Mouse (Mus musculus): Measurements from ENCODE around the gene Ifitm5. TPM values are rescaled to one million over a fixed set of nuclear protein-coding genes. Genes with fewer than 3 reads are reported as not detected.

Ifitm5 gene
- total and polyA plus RNA-seq, 3 experiments: 0.31 to 1.1 TPM; not detected in 1

- Histone ChIP-seq H3K4me1 (ENCODE audit: control insufficient read depth in 1 of 2, insufficient read depth in 2 of 2, low read length in 2 of 2) (peaks cover 0 to 9% of the 10 kb centered on the region in 2 experiments; a peak in 1 of 4 replicates), H3K27me3 (ENCODE audit: control insufficient read depth in 1 of 2, insufficient read depth in 2 of 2, low read length in 2 of 2) (peaks cover 0 to 5% of the 10 kb centered on the region in 2 experiments; a peak in 3 of 4 replicates), H3K4me3 (ENCODE audit: control insufficient read depth in 1 of 2, insufficient read depth in 1 of 2, low read depth in 2 of 2, low read length in 2 of 2) (no peak overlapping the region), H3K79me2 (ENCODE audit: control insufficient read depth, insufficient read depth, low read length, poor library complexity) (no peaks in the 10 kb centered on the region), H3K9me3 (replicated peaks; ENCODE audit: insufficient read depth, low read length) (no peaks in the 10 kb centered on the region), H3K36me3 (ENCODE audit: control insufficient read depth in 1 of 2, insufficient read depth in 2 of 2, low read length in 2 of 2) (peaks cover 0 to 4% of the 10 kb centered on the region in 2 experiments; a peak in 2 of 4 replicates), H3K9ac (ENCODE audit: control insufficient read depth, low read depth, low read length, poor library complexity, severe bottlenecking) (no peak overlapping the region), H3K27ac (ENCODE audit: control insufficient read depth, low read depth, low read length) (no peak overlapping the region)
- TF ChIP-seq CHD2 (IDR thresholded peaks at IDR 0.05; ENCODE audit: low read length): no peak
- TF ChIP-seq SMC3 (IDR thresholded peaks at IDR 0.05; ENCODE audit: low read depth, low read length): no peak
- TF ChIP-seq E2F4 (IDR thresholded peaks at IDR 0.05; ENCODE audit: borderline replicate concordance, low read depth, low read length): no peak
- TF ChIP-seq TCF12 (IDR thresholded peaks at IDR 0.05; ENCODE audit: low read depth, low read length): peak; percentile 48; the same call in 1 of the 2 replicates
- TF ChIP-seq GABPA (IDR thresholded peaks at IDR 0.05; ENCODE audit: low read depth, low read length): no peak
- TF ChIP-seq ZC3H11A (IDR thresholded peaks at IDR 0.05; ENCODE audit: low read depth, low read length): no peak
- no peak for TF ChIP-seq POLR2A (IDR thresholded peaks at IDR 0.05; ENCODE audit: control insufficient read depth in 1 of 2, insufficient read depth in 1 of 2, low read depth in 1 of 2, low read length in 2 of 2, poor library complexity in 1 of 2)
- no peak for TF ChIP-seq NRF1 (IDR thresholded peaks at IDR 0.05; ENCODE audit: insufficient read depth, low read depth, low read length, poor library complexity, severe bottlenecking)
- TF ChIP-seq CTCF (IDR thresholded peaks at IDR 0.05 in 2 of 3, conservative IDR thresholded peaks at IDR 0.05 in 1 of 3; ENCODE audit: control insufficient read depth in 1 of 3, insufficient read depth in 1 of 3, low read depth in 2 of 3, low read length in 3 of 3, poor library complexity in 1 of 3, severe bottlenecking in 1 of 3): no peak
- no peak for TF ChIP-seq KAT2A (conservative IDR thresholded peaks at IDR 0.05; ENCODE audit: low read depth, low read length)
- TF ChIP-seq NELFE (IDR thresholded peaks at IDR 0.05; ENCODE audit: low read depth, low read length): no peak
- TF ChIP-seq ZKSCAN1 (IDR thresholded peaks at IDR 0.05; ENCODE audit: low read depth, low read length): no peak
- TF ChIP-seq UBTF (IDR thresholded peaks at IDR 0.05; ENCODE audit: borderline replicate concordance, insufficient read depth, low read depth, low read length): no peak
- TF ChIP-seq TAL1 (IDR thresholded peaks at IDR 0.05; ENCODE audit: low read length): peak; percentile 10; the same call in 1 of the 2 replicates
- TF ChIP-seq POLR2AphosphoS5 (IDR thresholded peaks at IDR 0.05; ENCODE audit: borderline replicate concordance, low read depth, low read length): no peak
- no peak for TF ChIP-seq MAX (IDR thresholded peaks at IDR 0.05; ENCODE audit: low read length)
- TF ChIP-seq GATA1 (IDR thresholded peaks at IDR 0.05; ENCODE audit: low read depth, low read length): peak; percentile 57
- no peak for TF ChIP-seq SIN3A (IDR thresholded peaks at IDR 0.05; ENCODE audit: low read length)
- no peak for TF ChIP-seq RCOR1 (IDR thresholded peaks at IDR 0.05; ENCODE audit: low read depth, low read length)
- peak in 1 of 2 experiments; percentile 11; a peak in 1 of 4 replicates for TF ChIP-seq EP300 (IDR thresholded peaks at IDR 0.05; ENCODE audit: low read depth in 1 of 2, low read length in 2 of 2)
- no peak for DNase-seq (ENCODE audit: low read depth, low spot score)
Measured at GRCm38 (mm10) chr7:140919911-140920310, 30.2 kb downstream of the Ifitm5 start.

GRCm38 (mm10) chr7:140914031-140914690 is 35.9 kb downstream of the Ifitm5 start:
- no peak overlapping the region for H3K27ac ChIP-seq (ENCODE audit: control insufficient read depth, low read depth, low read length)
- no peak overlapping the region for H3K9ac ChIP-seq (ENCODE audit: control insufficient read depth, low read depth, low read length, poor library complexity, severe bottlenecking)
- H3K4me3 ChIP-seq (ENCODE audit: control insufficient read depth in 1 of 2, insufficient read depth in 1 of 2, low read depth in 2 of 2, low read length in 2 of 2): no peak overlapping the region
- no peak for TF ChIP-seq ZMIZ1 (IDR thresholded peaks at IDR 0.05; ENCODE audit: low read depth, low read length)
- TF ChIP-seq MAX (IDR thresholded peaks at IDR 0.05; ENCODE audit: low read length): no peak
- TF ChIP-seq ZKSCAN1 (IDR thresholded peaks at IDR 0.05; ENCODE audit: low read depth, low read length): no peak
- TF ChIP-seq NELFE (IDR thresholded peaks at IDR 0.05; ENCODE audit: low read depth, low read length): no peak
- H3K27me3 ChIP-seq (ENCODE audit: control insufficient read depth in 1 of 2, insufficient read depth in 2 of 2, low read length in 2 of 2): peaks cover 0 to 5% of the 10 kb centered on the region in 2 experiments; a peak in 1 of 4 replicates
- H3K36me3 ChIP-seq (ENCODE audit: control insufficient read depth in 1 of 2, insufficient read depth in 2 of 2, low read length in 2 of 2): peaks cover 0 to 3% of the 10 kb centered on the region in 2 experiments; a peak in 1 of 4 replicates
- no peaks in the 10 kb centered on the region for H3K79me2 ChIP-seq (ENCODE audit: control insufficient read depth, insufficient read depth, low read length, poor library complexity)
- H3K4me1 ChIP-seq (ENCODE audit: control insufficient read depth in 1 of 2, insufficient read depth in 2 of 2, low read length in 2 of 2): peaks cover 0 to 7% of the 10 kb centered on the region in 2 experiments; a peak in 1 of 4 replicates
- no peaks in the 10 kb centered on the region for H3K9me3 ChIP-seq (replicated peaks; ENCODE audit: insufficient read depth, low read length)
- DNase-seq (ENCODE audit: low read depth, low spot score): no peak
